In genomic region chr12:84203170-84203777, GRCm38 (mm10) we compare ENCODE assay signal across 9 mouse cellular contexts. TPM values are rescaled to one million over a fixed set of nuclear protein-coding genes. Genes with fewer than 3 reads are reported as not detected.
DNase-seq lines count a peak whose midpoint lies in the region; TF ChIP-seq lines count a peak whose summit lies in the region.
"Had no signal": no experiment of that assay in that cellular context is flagged by ENCODE, and none has a peak within 500 bp of the region (broad histone marks: within the 10 kb centered on the region; RNA-seq: fewer than 3 reads in every experiment).

No protein-coding gene starts in this region.

- peak overlapping the region; percentile 48 for H3K9ac ChIP-seq in MEL (ENCODE audit: control insufficient read depth, low read depth, low read length, poor library complexity, severe bottlenecking)
- H3K9ac ChIP-seq: midbrain, embryonic 12.5 days had no signal

- no peak; a peak in 1 of 4 replicates for TF ChIP-seq POLR2A in MEL (IDR thresholded peaks at IDR 0.05; ENCODE audit: control insufficient read depth in 1 of 2, insufficient read depth in 1 of 2, low read depth in 1 of 2, low read length in 2 of 2, poor library complexity in 1 of 2)
- no peak for TF ChIP-seq POLR2A in cerebellum, adult 2 months (IDR thresholded peaks at IDR 0.05; ENCODE audit: borderline replicate concordance, insufficient read depth, low read length)

- peaks cover 0 to 51% of the 10 kb centered on the region in 2 experiments; a peak in 2 of 4 replicates for H3K36me3 ChIP-seq in MEL (ENCODE audit: control insufficient read depth in 1 of 2, insufficient read depth in 2 of 2, low read length in 2 of 2)
- H3K36me3 ChIP-seq: midbrain, embryonic 12.5 days had no signal

- TF ChIP-seq RAD21 in MEL (IDR thresholded peaks at IDR 0.05; ENCODE audit: low read depth, low read length): no peak

- peaks cover 36 to 53% of the 10 kb centered on the region in 2 experiments for H3K4me1 ChIP-seq in MEL (ENCODE audit: control insufficient read depth in 1 of 2, insufficient read depth in 2 of 2, low read length in 2 of 2)
- H3K4me1 ChIP-seq in cerebellum, adult 2 months (ENCODE audit: control insufficient read depth, insufficient read depth, low read length): no peaks in the 10 kb centered on the region

- no peaks in the 10 kb centered on the region for H3K9me3 ChIP-seq in MEL (replicated peaks; ENCODE audit: insufficient read depth, low read length)
- H3K9me3 ChIP-seq: midbrain, embryonic 12.5 days had no signal

- no peaks in the 10 kb centered on the region for H3K27me3 ChIP-seq in MEL (ENCODE audit: control insufficient read depth in 1 of 2, insufficient read depth in 2 of 2, low read length in 2 of 2)
- no peaks in the 10 kb centered on the region for H3K27me3 ChIP-seq in cerebellum, adult 2 months (ENCODE audit: control insufficient read depth, insufficient read depth, low read length)

- TF ChIP-seq CTCF in MEL (IDR thresholded peaks at IDR 0.05 in 2 of 3, conservative IDR thresholded peaks at IDR 0.05 in 1 of 3; ENCODE audit: control insufficient read depth in 1 of 3, insufficient read depth in 1 of 3, low read depth in 2 of 3, low read length in 3 of 3, poor library complexity in 1 of 3, severe bottlenecking in 1 of 3): no peak
- TF ChIP-seq CTCF in cerebellum, adult 2 months (IDR thresholded peaks at IDR 0.05; ENCODE audit: borderline replicate concordance, insufficient read depth, low read depth, low read length): no peak

- H3K4me3 ChIP-seq in MEL (ENCODE audit: control insufficient read depth in 1 of 2, insufficient read depth in 1 of 2, low read depth in 2 of 2, low read length in 2 of 2): peak overlapping the region; percentile 17 to 36
- no peak overlapping the region for H3K4me3 ChIP-seq in cerebellum, adult 2 months (replicated peaks; ENCODE audit: insufficient read depth, low read depth, low read length)
- H3K4me3 ChIP-seq: midbrain, embryonic 12.5 days had no signal

- peak overlapping the region; percentile 90 for H3K27ac ChIP-seq in MEL (ENCODE audit: control insufficient read depth, low read depth, low read length)
- H3K27ac ChIP-seq in cerebellum, adult 2 months (ENCODE audit: insufficient read depth, low read length): no peak overlapping the region
- H3K27ac ChIP-seq: midbrain, embryonic 12.5 days had no signal

- TF ChIP-seq EP300 in MEL (IDR thresholded peaks at IDR 0.05; ENCODE audit: low read depth in 1 of 2, low read length in 2 of 2): no peak

- WGBS in cerebellum, adult 2 months: 83% methylated on average over 7 of the region's 7 CpGs

- peaks cover 54% of the 10 kb centered on the region for H3K79me2 ChIP-seq in MEL (ENCODE audit: control insufficient read depth, insufficient read depth, low read length, poor library complexity)

- DNase-seq in kidney, postnatal 14 days: peak; percentile 21
- no peak for DNase-seq in kidney, postnatal 36 days
- DNase-seq in MEL (ENCODE audit: low read depth, low spot score): peak; percentile 73
- DNase-seq in induced T-regulatory cell, adult 2 months (ENCODE audit: low read depth): peak; percentile 63
- peak; percentile 55 to 75 for DNase-seq in spleen, postnatal 36 days (ENCODE audit: low spot score in 2 of 2)
- DNase-seq in cerebellum, adult 2 months: no peak
- no peak for DNase-seq in cerebellum, adult 8-10 months
- DNase-seq: cerebellum, adult 18-20 months had no signal

TF ChIP-seq in MEL, 35 proteins besides CTCF, POLR2A, EP300 and RAD21:
- TF ChIP-seq KAT2A (conservative IDR thresholded peaks at IDR 0.05; ENCODE audit: low read depth, low read length): no peak
- TF ChIP-seq ETS1 (IDR thresholded peaks at IDR 0.05; ENCODE audit: low read depth, low read length): peak; percentile 32; the same call in 1 of the 2 replicates
- peak; percentile 79 for TF ChIP-seq ZNF384 (IDR thresholded peaks at IDR 0.05; ENCODE audit: low read depth, low read length)
- TF ChIP-seq NELFE (IDR thresholded peaks at IDR 0.05; ENCODE audit: low read depth, low read length): peak; percentile 50
- peak; percentile 7 for TF ChIP-seq SIN3A (IDR thresholded peaks at IDR 0.05; ENCODE audit: low read length)
- TF ChIP-seq MAX (IDR thresholded peaks at IDR 0.05; ENCODE audit: low read length): 0 out of 2 replicates have a peak, but pooled peaks have one; percentile 29
- 0 out of 2 replicates have a peak, but pooled peaks have one; percentile 20 for TF ChIP-seq HCFC1 (IDR thresholded peaks at IDR 0.05; ENCODE audit: low read depth, low read length)
- 0 out of 2 replicates have a peak, but pooled peaks have one; percentile 73 for TF ChIP-seq CHD1 (IDR thresholded peaks at IDR 0.05; ENCODE audit: low read depth, low read length)
- TF ChIP-seq NRF1 (IDR thresholded peaks at IDR 0.05; ENCODE audit: insufficient read depth, low read depth, low read length, poor library complexity, severe bottlenecking): no peak

RNA-seq across cellular contexts. Expression of gene Elmsan1, which starts 15.4 kb away (rescaled TPM):
- 7.7 TPM in 2 replicates for total RNA-seq in MEL (2012; rRNA removed)
- 10 to 100 TPM in 1 of 2 experiments, not detected in 1; 25.3 TPM for polyA plus RNA-seq in MEL (2012; ENCODE audit: insufficient read depth in 1 of 2, insufficient read length in 2 of 2, low read depth in 1 of 2, low replicate concordance in 2 of 2, missing spikeins in 1 of 2)
- 8.4 and 9.7 TPM in 2 replicates for polyA plus RNA-seq in cerebellum, adult 2 months (2012; rRNA removed)

RNA-seq across cellular contexts. Expression of gene Pnma1, which starts 55.0 kb away (rescaled TPM):
- 0.10 and 0.31 TPM in 2 replicates for total RNA-seq in MEL (2012; rRNA removed)
- polyA plus RNA-seq in MEL (2012; ENCODE audit: insufficient read depth in 1 of 2, insufficient read length in 2 of 2, low read depth in 1 of 2, low replicate concordance in 2 of 2, missing spikeins in 1 of 2): under 1 TPM in 1 of 2 experiments, not detected in 1; 0.46 TPM
- 0.68 and 0.84 TPM in 2 replicates for polyA plus RNA-seq in cerebellum, adult 2 months (2012; rRNA removed)

Comparison
In these comparisons a context has a peak if more than half of its experiments do, and no peak if none do; other contexts are left out.
1. DNase-seq: peak in kidney, postnatal 14 days (single experiment), MEL (single experiment), induced T-regulatory cell, adult 2 months (single experiment) and spleen, postnatal 36 days (2 of 2); none in kidney, postnatal 36 days (0 of 2), cerebellum, adult 2 months (0 of 2) and cerebellum, adult 8-10 months (single experiment).